Mouse (Mus musculus) adrenal gland, adult (tissue): ENCODE data around the gene Nacad.
"Not testable (repeated sequence)": the region's sequence is repeated elsewhere in the genome, so short reads cannot be mapped to it uniquely, and the experiment has no call there.

ENCODE experiments used
- DNase-seq, 2 experiments: peaks; one replicate each; pipeline ENCODE4 v3.0.0; 2022 to 2023; ENCODE audit warnings: low spot score in 1 of 2; ENCODE audit not compliant: inconsistent age in 2 of 2

Nacad gene

GRCm38 (mm10) chr11:6605491-6606399 is at the start of gene Nacad:
Gene Nacad (minus strand): TSS chr11:6606053.
- DNase-seq, result peak; percentile 36 to 53

- peak; percentile 68 to 92 for DNase-seq
These were observed 49.0 kb upstream of the Nacad start for GRCm38 (mm10) chr11:6654903-6655302.

GRCm38 (mm10) chr11:6652978-6653377 is 47.1 kb upstream of the Nacad start:
- DNase-seq, result not testable (repeated sequence)

GRCm38 (mm10) chr11:6650519-6650918 is 44.7 kb upstream of the Nacad start:
- DNase-seq, result no peak

- DNase-seq, result no peak
These were observed 42.2 kb upstream of the Nacad start for GRCm38 (mm10) chr11:6647831-6648724.

- no peak for DNase-seq
These were observed 38.7 kb upstream of the Nacad start for GRCm38 (mm10) chr11:6644566-6644965.

GRCm38 (mm10) chr11:6639072-6639471 is 33.2 kb upstream of the Nacad start:
- no peak for DNase-seq

GRCm38 (mm10) chr11:6638537-6638936 is 32.7 kb upstream of the Nacad start, which contains the start of gene Wap:
Gene Wap (minus strand): TSS chr11:6638637.
- DNase-seq, result no peak

GRCm38 (mm10) chr11:6636150-6636549 is 30.3 kb upstream of the Nacad start:
- DNase-seq, result no peak

- DNase-seq, result peak in 1 of 2 experiments; percentile 55
These were observed 23.8 kb upstream of the Nacad start for GRCm38 (mm10) chr11:6629655-6630054.

- peak; percentile 52 to 83 for DNase-seq
These were observed 22.7 kb upstream of the Nacad start for GRCm38 (mm10) chr11:6628568-6628967.

- DNase-seq, result no peak
These were observed 21.9 kb upstream of the Nacad start for GRCm38 (mm10) chr11:6627731-6628130.

GRCm38 (mm10) chr11:6626388-6626772 is 20.5 kb upstream of the Nacad start:
- no peak for DNase-seq

- DNase-seq, result peak; percentile 95 to 98
These were observed 19.9 kb upstream of the Nacad start, which contains the start of gene Tbrg4 for GRCm38 (mm10) chr11:6625478-6626387. Gene Tbrg4 (minus strand): TSS chr11:6626067.

GRCm38 (mm10) chr11:6624619-6625382 is 18.9 kb upstream of the Nacad start:
- DNase-seq, result no peak

- no peak for DNase-seq
These were observed 17.9 kb upstream of the Nacad start for GRCm38 (mm10) chr11:6623704-6624103.

- DNase-seq, result no peak
These were observed 9.7 kb upstream of the Nacad start for GRCm38 (mm10) chr11:6615250-6616205.

GRCm38 (mm10) chr11:6605021-6605481 is 802 bp downstream of the Nacad start:
- DNase-seq, result peak; percentile 11 to 49

GRCm38 (mm10) chr11:6604604-6604936 is 1.3 kb downstream of the Nacad start:
- no peak for DNase-seq
